Comparison of ENCODE assay signal across 15 mouse cellular contexts in genomic region chr16:49505271-49505670, GRCm38 (mm10).
A peak's percentile ranks its signal among the peaks of the same experiment; 100 is the strongest.
DNase-seq lines count a peak whose midpoint lies in the region; TF ChIP-seq lines count a peak whose summit lies in the region.
"Had no signal": no experiment of that assay in that cellular context is flagged by ENCODE, and none has a peak within 500 bp of the region (broad histone marks: within the 10 kb centered on the region; RNA-seq: fewer than 3 reads in every experiment).

No protein-coding gene starts in this region.

- DNase-seq in adrenal gland, adult 8-10 months = peak; percentile 12
- DNase-seq in adrenal gland, postnatal 10 days = no peak
- DNase-seq in kidney, postnatal 36 days = peak; percentile 8 to 20
- DNase-seq in kidney, adult 18-20 months = no peak
- DNase-seq in lung, adult 2 months = peak; percentile 8
- peak; percentile 40 to 63 for DNase-seq in lung, postnatal 4 days
- DNase-seq in embryo, embryonic 10.5 days (ENCODE audit: low spot score) = no peak
- no peak for DNase-seq in frontal cortex, postnatal 10 days (ENCODE audit: low spot score in 2 of 2)
- DNase-seq: cerebellum, adult 2 months; gastrocnemius, postnatal 10 days; thymus, adult 2 months had no signal

- WGBS in lung, adult 2 months = 46% methylated on average over 9 of the region's 9 CpGs

- TF ChIP-seq POLR2A in lung, adult 2 months (IDR thresholded peaks at IDR 0.05; ENCODE audit: borderline replicate concordance, extremely low read depth, low read depth, low read length) = 0 out of 2 replicates have a peak, but pooled peaks have one; percentile 20

- H3K4me1 ChIP-seq in lung, adult 2 months (ENCODE audit: control insufficient read depth, insufficient read depth, low read length) = peaks cover 2% of the 10 kb centered on the region; the same call in 1 of the 2 replicates
- H3K4me1 ChIP-seq: embryonic facial prominence, embryonic 15.5 days; hindbrain, embryonic 10.5 days; intestine, embryonic 15.5 days; limb, embryonic 12.5 days had no signal

- H3K4me3 ChIP-seq in lung, adult 2 months (replicated peaks; ENCODE audit: extremely low read depth, low read depth, low read length) = no peak overlapping the region
- H3K4me3 ChIP-seq: embryonic facial prominence, embryonic 15.5 days; hindbrain, embryonic 10.5 days; intestine, embryonic 15.5 days; limb, embryonic 12.5 days had no signal

- no peak for TF ChIP-seq CTCF in lung, adult 2 months (IDR thresholded peaks at IDR 0.05; ENCODE audit: insufficient read depth, low read length)

Comparison
In these comparisons a context has a peak if more than half of its experiments do, and no peak if none do; other contexts are left out.
1. DNase-seq: peak in adrenal gland, adult 8-10 months (single experiment), kidney, postnatal 36 days (2 of 2), lung, adult 2 months (single experiment) and lung, postnatal 4 days (2 of 2); none in adrenal gland, postnatal 10 days (single experiment), kidney, adult 18-20 months (single experiment), embryo, embryonic 10.5 days (single experiment) and frontal cortex, postnatal 10 days (0 of 2).